Mouse (Mus musculus) heart, adult 2 months (tissue): ENCODE data around the gene Bace1. TPM values are rescaled to one million over a fixed set of nuclear protein-coding genes. Genes with fewer than 3 reads are reported as not detected.

Experiments
- DNase-seq, 2 experiments: peaks; one replicate each; pipeline ENCODE4 v3.0.0; 2021
- H3K27ac ChIP-seq: fragments of 200-600 bp; 2 replicates; pipeline ENCODE4 v1.8.1; 2022
- H3K27me3 ChIP-seq: fragments of 200-500 bp; 2 replicates; pipeline ENCODE4 v1.6.1; 2012; ENCODE audit warnings: mild to moderate bottlenecking, low read length, inconsistent platforms, mixed read lengths; ENCODE audit not compliant: control insufficient read depth, insufficient read depth
- H3K36me3 ChIP-seq: fragments of 200-500 bp; 2 replicates; pipeline ENCODE4 v1.6.1; 2012; ENCODE audit warnings: low read length, inconsistent platforms; ENCODE audit not compliant: control insufficient read depth, insufficient read depth
- H3K4me1 ChIP-seq: fragments of 200-500 bp; 2 replicates; pipeline ENCODE4 v1.6.1; 2011; ENCODE audit warnings: low read length; ENCODE audit not compliant: control insufficient read depth, insufficient read depth
- H3K4me3 ChIP-seq: fragments of 200-600 bp; 2 replicates; pipeline ENCODE4 v1.8.1; 2022
- H3K79me2 ChIP-seq: fragments of 200-500 bp; replicated peaks from 2 replicates; pipeline ENCODE4 v1.6.1; 2012; ENCODE audit warnings: mild to moderate bottlenecking, inconsistent platforms, low read length, moderate library complexity, mixed read lengths; ENCODE audit not compliant: control insufficient read depth, insufficient read depth
- H3K9ac ChIP-seq: fragments of 200-500 bp; 2 replicates; pipeline ENCODE4 v1.6.1; 2012; ENCODE audit warnings: low read depth, mild to moderate bottlenecking, control low read depth, inconsistent platforms, low read length, mixed read lengths
- CTCF ChIP-seq: fragments of 200-600 bp; IDR thresholded peaks from 2 replicates; pipeline ENCODE4 v1.8.1; 2022; ENCODE audit warnings: antibody characterized with exemption, mild to moderate bottlenecking, moderate library complexity
- EP300 ChIP-seq: fragments of 200-500 bp; IDR thresholded peaks from 2 replicates; pipeline ENCODE4 v1.6.1; 2011; ENCODE audit warnings: low read depth, low read length, control low read depth; ENCODE audit not compliant: insufficient read depth
- POLR2A ChIP-seq: fragments of 200-500 bp; IDR thresholded peaks from 2 replicates; pipeline ENCODE4 v1.6.1; 2011; ENCODE audit warnings: mild to moderate bottlenecking, low read depth, low read length, control low read depth; ENCODE audit not compliant: insufficient read depth
- WGBS: fragments of 180-500 bp; shearing (Covaris S2); methylation state at CpG from one replicate; pipeline ENCODE4 v1.1.7; 2018; 5-methylcytosine and 5-hydroxymethylcytosine counted together
- intact Hi-C: fragments of 180-260 bp; cut with DNase I; formaldehyde crosslinking; loops from one replicate; pipeline ENCODE4 v1.15.1; 2025
- polyA plus RNA-seq: library from polyadenylated mRNA; depleted of rRNA; stranded (reverse); fragments of >200 nt; gene quantifications from 2 replicates; pipeline ENCODE4 v1.2.3, GENCODE M21; 2012
- total RNA-seq, 2 experiments: library from RNA; stranded (reverse); gene quantifications; 2 replicates each; pipeline ENCODE4 v1.2.3; 2021

Gene Bace1
- total and polyA plus RNA-seq, 3 experiments = 22.7 to 30.6 (median 29.5) TPM

DNA sequence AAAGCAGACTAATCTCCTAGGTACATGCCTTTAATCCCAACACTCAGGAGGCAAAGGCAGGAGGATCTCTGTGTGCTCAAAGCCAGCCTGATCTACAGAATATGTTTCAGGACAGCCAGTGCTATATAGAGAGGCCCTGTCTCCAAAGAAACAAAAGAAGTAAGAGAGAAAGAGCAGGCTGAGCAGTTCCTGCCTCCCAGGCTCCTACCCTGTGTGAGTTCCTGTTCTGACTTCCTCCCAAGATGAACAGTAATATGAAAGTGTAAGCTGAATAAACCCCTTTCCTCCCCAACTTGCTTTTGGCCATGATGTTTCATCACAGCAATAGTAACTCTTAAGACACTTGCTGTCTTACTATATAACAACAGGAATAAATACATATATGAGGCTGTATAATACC is 55.3 kb downstream of the Bace1 start:
- no peak for TF ChIP-seq EP300
- no peak for TF ChIP-seq POLR2A
- Histone ChIP-seq H3K36me3 (peaks cover 4% of the 10 kb centered on the region; the same call in 1 of the 2 replicates), H3K27ac (no peak overlapping the region), H3K4me1 (no peaks in the 10 kb centered on the region), H3K79me2 (no peaks in the 10 kb centered on the region), H3K27me3 (no peaks in the 10 kb centered on the region), H3K4me3 (no peak overlapping the region), H3K9ac (no peak overlapping the region)
- intact Hi-C loops = no loop called here
- no peak for DNase-seq

- 55% methylated on average over 4 of the region's 4 CpGs for WGBS
- intact Hi-C loops = loop anchor here (5.0 kb wide), 2 partner anchors 77 to 377 kb away; partner anchors contain the start of gene Bud13
These were observed 66.8 kb downstream of the Bace1 start for GRCm38 (mm10) chr9:45905196-45905595.

GRCm38 (mm10) chr9:45905811-45906237 is 67.4 kb downstream of the Bace1 start:
- H3K9ac ChIP-seq = peak overlapping the region; percentile 87
- peaks cover 2% of the 10 kb centered on the region for H3K36me3 ChIP-seq
- H3K27ac ChIP-seq = peak overlapping the region; percentile 100
- H3K79me2 ChIP-seq = peaks cover 6% of the 10 kb centered on the region
- intact Hi-C loops = loop anchor here (5.0 kb wide), 2 partner anchors 76 to 376 kb away; partner anchors contain the start of gene Bud13
- no peak for TF ChIP-seq EP300
- H3K4me3 ChIP-seq = peak overlapping the region; percentile 83
- no peak for DNase-seq
- under 1% methylated on average over 23 of the region's 27 CpGs for WGBS
- peaks cover 3% of the 10 kb centered on the region for H3K4me1 ChIP-seq
- no peaks in the 10 kb centered on the region for H3K27me3 ChIP-seq

More at GRCm38 (mm10) chr9:45905196-45905595, 66.8 kb downstream of the Bace1 start:
- Histone ChIP-seq H3K4me1 (peaks cover 3% of the 10 kb centered on the region), H3K9ac (no peak overlapping the region), H3K27ac (no peak overlapping the region), H3K79me2 (peaks cover 6% of the 10 kb centered on the region), H3K36me3 (peaks cover 2% of the 10 kb centered on the region), H3K27me3 (no peaks in the 10 kb centered on the region), H3K4me3 (peak overlapping the region; percentile 83; the same call in 1 of the 2 replicates)
- no peak for DNase-seq
- no peak for TF ChIP-seq POLR2A
- no peak for TF ChIP-seq CTCF
- TF ChIP-seq EP300 = no peak

DNA sequence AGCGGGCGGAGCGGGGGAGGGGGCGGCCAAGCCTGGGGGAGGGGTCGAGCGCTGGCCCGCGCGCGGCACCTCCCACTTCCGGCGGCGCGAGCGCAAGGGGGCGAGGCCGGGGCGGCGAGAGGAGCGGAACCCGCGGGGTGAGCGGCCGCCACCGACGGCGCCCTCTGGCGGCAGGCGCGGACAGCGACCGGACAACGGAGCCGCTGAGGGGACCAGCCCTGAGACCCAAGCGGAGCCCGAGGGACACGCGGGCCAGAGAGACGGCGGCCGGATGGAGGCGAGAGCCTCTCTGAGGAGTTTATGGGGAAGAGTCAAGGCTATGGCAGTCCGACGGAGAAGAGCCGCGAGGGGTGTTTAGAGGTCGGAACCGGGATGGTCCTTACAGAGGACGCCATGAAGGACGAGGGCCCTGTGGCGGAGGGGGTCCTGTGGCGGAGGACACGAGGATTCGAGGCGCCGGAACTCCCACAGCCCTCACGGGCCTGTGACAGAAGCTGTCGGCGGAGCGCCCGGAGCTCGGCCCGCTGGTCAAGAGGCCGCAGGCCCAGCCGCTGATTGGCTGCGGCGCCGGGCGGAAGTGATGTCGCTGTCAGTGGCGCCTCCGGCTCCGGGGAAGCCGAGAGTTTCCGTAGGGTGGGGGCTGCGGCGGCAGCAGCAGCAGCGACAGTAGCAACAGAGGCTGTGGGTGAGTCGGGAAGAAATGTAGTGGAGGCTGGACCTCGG is 68.1 kb downstream of the Bace1 start, which contains the start of the genes Pcsk7 and Rnf214:
TSS of gene Pcsk7 (plus strand) at position 143 of the 723 bp plus-strand sequence.
TSS of gene Rnf214 (minus strand) at position 557 of the 723 bp plus-strand sequence.
- Histone ChIP-seq H3K36me3 (peaks cover 2% of the 10 kb centered on the region), H3K79me2 (peaks cover 6% of the 10 kb centered on the region), H3K27ac (peak within 1 kb of the TSS; percentile 100), H3K4me3 (peak within 1 kb of the TSS; percentile 83), H3K4me1 (peaks cover 3% of the 10 kb centered on the region), H3K27me3 (no peaks in the 10 kb centered on the region), H3K9ac (peak within 1 kb of the TSS; percentile 95)
- WGBS = under 1% methylated on average over 73 of the region's 80 CpGs
- intact Hi-C loops = loop anchor here (1.0 to 5.0 kb wide), 3 partner anchors 49 to 376 kb away; partner anchors contain the start of genes Bud13 and Sidt2
- TF ChIP-seq POLR2A = peak; percentile 86
- 0 out of 2 replicates have a peak, but pooled peaks have one; percentile 38 for TF ChIP-seq EP300
- peak; percentile 93 for TF ChIP-seq CTCF
- peak; percentile 94 to 96 for DNase-seq

- TF ChIP-seq EP300 (no peak), POLR2A (no peak), CTCF (no peak)
- peaks cover 2% of the 10 kb centered on the region for H3K36me3 ChIP-seq
- H3K79me2 ChIP-seq = peaks cover 6% of the 10 kb centered on the region
- peak overlapping the region; percentile 100 for H3K27ac ChIP-seq
- H3K4me1 ChIP-seq = peaks cover 3% of the 10 kb centered on the region
- DNase-seq = no peak
- peak overlapping the region; percentile 95 for H3K9ac ChIP-seq
- peak overlapping the region; percentile 83 for H3K4me3 ChIP-seq
- H3K27me3 ChIP-seq = no peaks in the 10 kb centered on the region
- intact Hi-C loops = loop anchor here (1.0 to 5.0 kb wide), 3 partner anchors 48 to 375 kb away; partner anchors contain the start of genes Bud13 and Sidt2
- under 1% methylated on average over 19 of the region's 19 CpGs for WGBS
These were observed 68.7 kb downstream of the Bace1 start for GRCm38 (mm10) chr9:45907078-45907428.

- Histone ChIP-seq H3K79me2 (peaks cover 5% of the 10 kb centered on the region), H3K27ac (no peak overlapping the region), H3K36me3 (peaks cover 2% of the 10 kb centered on the region), H3K27me3 (no peaks in the 10 kb centered on the region), H3K4me1 (peaks cover 3% of the 10 kb centered on the region), H3K4me3 (no peak overlapping the region), H3K9ac (no peak overlapping the region)
- TF ChIP-seq CTCF = no peak
- TF ChIP-seq POLR2A = no peak
- no peak for TF ChIP-seq EP300
- no peak for DNase-seq
- intact Hi-C loops = loop anchor here (1.0 kb wide), 1 partner anchor 26 kb away; no protein-coding TSS in a partner anchor
- 77% methylated on average over 3 of the region's 3 CpGs for whole genome bisulfite sequencing
These were observed 72.6 kb downstream of the Bace1 start for GRCm38 (mm10) chr9:45910995-45911394.
